Mouse (Mus musculus) heart, postnatal 0 days (tissue): ENCODE results near the gene Sbds. TPM values are rescaled to one million over a fixed set of nuclear protein-coding genes. Genes with fewer than 3 reads are reported as not detected.

Experiments
- ATAC-seq: fragments of 200-750 bp; cut with Nextera tagmentation; 2 replicates; pipeline ENCODE4 v1.8.0; 2017; ENCODE audit warnings: low read depth, moderate number of reproducible peaks, moderate library complexity; ENCODE audit not compliant: insufficient read depth
- DNase-seq: peaks from one replicate; pipeline ENCODE4 v3.0.0-alpha.2; 2016; ENCODE audit warnings: low spot score
- H3K27ac ChIP-seq: fragments of 300-500 bp; sonication (generic); 2 replicates; pipeline ENCODE4 v1.5.1; 2014; ENCODE audit warnings: low read depth, mild to moderate bottlenecking
- H3K27me3 ChIP-seq: fragments of 300-500 bp; sonication (generic); 2 replicates; pipeline ENCODE4 v1.6.1; 2014; ENCODE audit warnings: low read length, mixed read lengths; ENCODE audit not compliant: control insufficient read depth, insufficient read depth
- H3K36me3 ChIP-seq: fragments of 300-500 bp; sonication (generic); replicated peaks from 2 replicates; pipeline ENCODE4 v1.6.1; 2014; ENCODE audit warnings: low read length, mixed read lengths; ENCODE audit not compliant: control insufficient read depth, insufficient read depth
- H3K4me1 ChIP-seq: fragments of 300-500 bp; sonication (generic); 2 replicates; pipeline ENCODE4 v1.6.1; 2014; ENCODE audit warnings: antibody characterized with exemption; ENCODE audit not compliant: control insufficient read depth, insufficient read depth
- H3K4me2 ChIP-seq: fragments of 300-500 bp; sonication (generic); 2 replicates; pipeline ENCODE4 v1.6.1; 2014; ENCODE audit warnings: low read depth, mild to moderate bottlenecking, low read length, moderate library complexity
- H3K4me3 ChIP-seq: fragments of 300-500 bp; sonication (generic); 2 replicates; pipeline ENCODE4 v1.5.1; 2014; ENCODE audit warnings: low read depth, low read length
- H3K9ac ChIP-seq: fragments of 300-500 bp; sonication (generic); replicated peaks from 2 replicates; pipeline ENCODE4 v1.6.1; 2014; ENCODE audit warnings: low read depth, low read length, mixed read lengths
- H3K9me3 ChIP-seq: fragments of 300-500 bp; sonication (generic); replicated peaks from 2 replicates; pipeline ENCODE4 v1.6.1; 2016; ENCODE audit warnings: low read length; ENCODE audit not compliant: control insufficient read depth
- CTCF ChIP-seq: IDR thresholded peaks from 2 replicates; pipeline ENCODE4 v1.5.1; 2016; ENCODE audit warnings: antibody characterized with exemption, control low read depth, low read depth
- EP300 ChIP-seq: IDR thresholded peaks from 2 replicates; pipeline ENCODE4 v1.6.1; 2016; ENCODE audit warnings: antibody characterized with exemption, low read depth
- WGBS: fragments of 180-500 bp; shearing (Covaris S2); extraction: QIAGEN DNeasy Blood & Tissue Kit; methylation state at CpG from one replicate; pipeline ENCODE4 v1.1.7; 2014; 5-methylcytosine and 5-hydroxymethylcytosine counted together
- polyA plus RNA-seq: library from polyadenylated mRNA; unstranded; fragments of >200 nt; fragmentation: Nextera tagmentation; extraction: Ambion mirVana; gene quantifications from 2 replicates; pipeline ENCODE4 v1.2.1, GENCODE M21; 2015
- total RNA-seq: library from RNA; depleted of rRNA; stranded (reverse); fragments of >200 nt; gene quantifications from 2 replicates; pipeline ENCODE4 v1.2.3, GENCODE M21; 2014; ENCODE audit warnings: low replicate concordance

Gene Sbds
- total and polyA plus RNA-seq, 2 experiments from 2014 or later: 15.7 to 57.6 TPM

GRCm38 (mm10) chr5:130239856-130240255 is 15.5 kb downstream of the Sbds start:
- no peak overlapping the region for H3K9ac ChIP-seq
- no peaks in the 10 kb centered on the region for H3K27me3 ChIP-seq

DNA sequence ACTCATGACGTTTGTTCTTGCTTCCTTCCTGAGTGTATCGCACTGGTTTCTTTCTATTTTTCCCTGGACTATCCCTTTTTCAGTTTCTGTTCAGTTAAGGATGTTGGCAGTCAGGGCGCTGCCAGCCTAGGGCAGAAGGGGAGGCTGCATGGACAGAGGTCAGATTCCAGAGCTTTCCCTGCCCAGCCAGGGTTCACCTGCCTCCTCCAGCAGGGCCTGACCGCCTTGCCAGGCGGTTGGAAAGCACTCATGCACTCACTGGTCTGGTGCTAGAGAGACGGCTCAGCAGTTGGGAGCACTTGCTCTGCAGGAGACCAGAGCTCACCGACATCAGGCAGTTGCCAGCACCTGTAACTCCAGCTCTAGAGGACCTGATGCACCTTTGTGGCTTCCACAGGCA is 16.1 kb downstream of the Sbds start:
- Histone ChIP-seq H3K4me1 (no peaks in the 10 kb centered on the region), H3K27me3 (no peaks in the 10 kb centered on the region), H3K27ac (no peak overlapping the region), H3K36me3 (peaks cover 89% of the 10 kb centered on the region), H3K9ac (no peak overlapping the region), H3K4me3 (no peak overlapping the region), H3K4me2 (no peak overlapping the region), H3K9me3 (no peaks in the 10 kb centered on the region)
- TF ChIP-seq CTCF (no peak), EP300 (no peak)
- DNase-seq: no peak
- ATAC-seq: no peak
- 89% methylated on average over 7 of the region's 7 CpGs for WGBS

More at GRCm38 (mm10) chr5:130239856-130240255, 15.5 kb downstream of the Sbds start:
- H3K36me3 ChIP-seq: peaks cover 89% of the 10 kb centered on the region
- DNase-seq: no peak
- no peaks in the 10 kb centered on the region for H3K9me3 ChIP-seq
- no peaks in the 10 kb centered on the region for H3K4me1 ChIP-seq
- H3K4me2 ChIP-seq: no peak overlapping the region
- 90% methylated on average over 2 of the region's 2 CpGs for WGBS
- ATAC-seq: no peak
- no peak overlapping the region for H3K27ac ChIP-seq
- TF ChIP-seq EP300 (no peak), CTCF (no peak)
- no peak overlapping the region for H3K4me3 ChIP-seq

DNA sequence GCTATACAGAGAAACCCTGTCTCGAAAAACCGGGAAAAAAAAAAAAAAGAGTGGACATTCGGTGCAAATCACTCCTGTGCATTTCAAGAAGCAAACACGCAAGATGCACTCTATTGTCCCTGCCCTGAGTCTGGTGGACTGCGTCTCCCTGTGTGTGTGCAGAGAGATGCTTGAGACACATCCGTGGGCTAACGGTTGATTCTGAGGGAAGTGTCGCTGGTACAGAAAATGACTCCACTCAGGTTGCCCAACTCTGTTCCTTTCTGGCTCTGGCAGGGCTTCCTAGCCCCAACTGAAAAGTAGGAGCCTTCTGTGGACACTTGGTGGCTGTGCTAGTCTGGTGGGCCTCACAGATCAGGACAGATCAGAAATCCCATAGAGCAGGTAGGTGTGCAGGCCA is 19.0 kb downstream of the Sbds start:
- no peaks in the 10 kb centered on the region for H3K4me1 ChIP-seq
- DNase-seq: no peak
- no peak overlapping the region for H3K9ac ChIP-seq
- TF ChIP-seq EP300 (no peak), CTCF (no peak)
- no peaks in the 10 kb centered on the region for H3K27me3 ChIP-seq
- H3K4me2 ChIP-seq: no peak overlapping the region
- H3K27ac ChIP-seq: no peak overlapping the region
- no peaks in the 10 kb centered on the region for H3K9me3 ChIP-seq
- no peak for ATAC-seq
- H3K4me3 ChIP-seq: no peak overlapping the region
- WGBS: 92% methylated on average over 8 of the region's 8 CpGs
- peaks cover 94% of the 10 kb centered on the region for H3K36me3 ChIP-seq

- ATAC-seq (no peak), DNase-seq (no peak)
- Histone ChIP-seq H3K9me3 (no peaks in the 10 kb centered on the region), H3K4me3 (no peak overlapping the region), H3K9ac (no peak overlapping the region), H3K36me3 (peaks cover 46% of the 10 kb centered on the region), H3K27ac (no peak overlapping the region), H3K4me1 (peaks cover 9% of the 10 kb centered on the region), H3K27me3 (no peaks in the 10 kb centered on the region), H3K4me2 (no peak overlapping the region)
- no peak for TF ChIP-seq EP300
- no peak for TF ChIP-seq CTCF
- 73% methylated on average over 4 of the region's 4 CpGs for WGBS
These were observed 27.2 kb downstream of the Sbds start for GRCm38 (mm10) chr5:130228120-130228519.

- H3K4me3 ChIP-seq: no peak overlapping the region
- H3K27ac ChIP-seq: no peak overlapping the region
- DNase-seq (no peak), ATAC-seq (no peak)
- H3K4me1 ChIP-seq: peaks cover 12% of the 10 kb centered on the region
- H3K4me2 ChIP-seq: no peak overlapping the region
- TF ChIP-seq EP300: no peak
- no peak for TF ChIP-seq CTCF
- H3K9me3 ChIP-seq: no peaks in the 10 kb centered on the region
- peaks cover 33% of the 10 kb centered on the region for H3K36me3 ChIP-seq
- WGBS: 83% methylated on average over 3 of the region's 3 CpGs
- 0 out of 2 replicates have a peak overlapping the region, but pooled peaks have one; percentile 26 for H3K9ac ChIP-seq
- no peaks in the 10 kb centered on the region for H3K27me3 ChIP-seq
These were observed 28.5 kb downstream of the Sbds start for GRCm38 (mm10) chr5:130226790-130227189.
